16 mouse cellular contexts compared by ENCODE assay signal in the genomic region with DNA sequence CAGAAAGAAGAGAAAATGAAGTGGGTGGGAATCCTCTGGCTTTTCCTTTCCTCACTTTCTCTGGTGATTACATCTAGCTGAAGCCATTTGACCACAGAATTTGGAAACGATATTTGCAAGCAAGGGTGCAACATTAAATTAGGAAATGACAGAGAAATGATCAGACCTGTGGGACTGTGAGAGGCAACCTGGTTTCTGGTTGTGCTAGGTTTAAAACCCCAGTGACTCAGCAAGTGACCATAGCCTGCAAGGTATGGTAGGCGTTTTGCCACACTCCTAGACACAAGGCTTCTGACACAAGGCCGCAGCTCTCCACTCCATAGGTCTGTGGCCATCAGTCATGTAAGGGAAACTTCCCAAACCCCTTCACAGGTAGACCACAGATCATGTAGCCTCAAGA. TPM values are rescaled to one million over a fixed set of nuclear protein-coding genes. Genes with fewer than 3 reads are reported as not detected.
"Had no signal": no experiment of that assay in that cellular context is flagged by ENCODE, and none has a peak within 500 bp of the region (broad histone marks: within the 10 kb centered on the region; RNA-seq: fewer than 3 reads in every experiment).

No protein-coding gene starts in this region.

- H3K27ac ChIP-seq: liver, embryonic 13.5 days; liver, embryonic 15.5 days; lung, embryonic 15.5 days; midbrain, embryonic 13.5 days; midbrain, embryonic 15.5 days; neural tube, embryonic 12.5 days had no signal

- H3K27me3 ChIP-seq: liver, embryonic 13.5 days; liver, embryonic 15.5 days; lung, embryonic 15.5 days; megakaryocyte, embryonic 14.5 days; midbrain, embryonic 13.5 days; midbrain, embryonic 15.5 days; neural tube, embryonic 12.5 days had no signal

- DNase-seq: liver, embryonic 13.5 days; lung, adult 2 months; lung, postnatal 10 days; right cerebral cortex, postnatal 14 days; thymus, adult 2 months; thymus, postnatal 25 days; thymus, postnatal 4 days had no signal

- H3K9me3 ChIP-seq: liver, embryonic 13.5 days; liver, embryonic 15.5 days; lung, embryonic 15.5 days; megakaryocyte, embryonic 14.5 days; midbrain, embryonic 13.5 days; midbrain, embryonic 15.5 days; neural tube, embryonic 12.5 days had no signal

- ATAC-seq: midbrain, embryonic 15.5 days had no signal

- H3K36me3 ChIP-seq: liver, embryonic 13.5 days; liver, embryonic 15.5 days; lung, embryonic 15.5 days; midbrain, embryonic 13.5 days; midbrain, embryonic 15.5 days; neural tube, embryonic 12.5 days had no signal

- H3K9ac ChIP-seq: liver, embryonic 13.5 days; liver, embryonic 15.5 days; lung, embryonic 15.5 days; midbrain, embryonic 13.5 days; midbrain, embryonic 15.5 days; neural tube, embryonic 12.5 days had no signal

- H3K4me2 ChIP-seq: liver, embryonic 13.5 days; liver, embryonic 15.5 days; lung, embryonic 15.5 days; midbrain, embryonic 11.5 days; midbrain, embryonic 13.5 days; midbrain, embryonic 15.5 days; neural tube, embryonic 12.5 days had no signal

- H3K4me1 ChIP-seq: liver, embryonic 15.5 days; lung, embryonic 15.5 days; midbrain, embryonic 13.5 days; midbrain, embryonic 15.5 days; neural tube, embryonic 12.5 days had no signal

- H3K4me3 ChIP-seq: liver, embryonic 13.5 days; liver, embryonic 15.5 days; lung, embryonic 15.5 days; megakaryocyte, embryonic 14.5 days; midbrain, embryonic 13.5 days; midbrain, embryonic 15.5 days; neural tube, embryonic 12.5 days had no signal

RNA-seq across cellular contexts. Expression of a gene that starts 41.4 kb away (rescaled TPM):
- total RNA-seq: midbrain, postnatal 0 days had no signal
- polyA plus RNA-seq: midbrain, embryonic 11.5 days; midbrain, embryonic 13.5 days; midbrain, embryonic 15.5 days; midbrain, postnatal 0 days; neural tube, embryonic 12.5 days; neural tube, embryonic 14.5 days had no signal
